Mouse (Mus musculus) ovary, postnatal 36 days (tissue): ENCODE measurements around the gene Kcnk5.

Source experiments
- DNase-seq: peaks from one replicate; pipeline ENCODE4 v3.0.0; 2022; ENCODE audit warnings: low spot score, mixed read lengths

Kcnk5 gene

GRCm38 (mm10) chr14:20165413-20165812 is 16.2 kb downstream of the Kcnk5 start:
- DNase-seq: peak; percentile 46

GRCm38 (mm10) chr14:20164438-20164837 is 17.2 kb downstream of the Kcnk5 start:
- DNase-seq: no peak

- no peak for DNase-seq
Observed at GRCm38 (mm10) chr14:20162686-20163085, 18.9 kb downstream of the Kcnk5 start.

DNA sequence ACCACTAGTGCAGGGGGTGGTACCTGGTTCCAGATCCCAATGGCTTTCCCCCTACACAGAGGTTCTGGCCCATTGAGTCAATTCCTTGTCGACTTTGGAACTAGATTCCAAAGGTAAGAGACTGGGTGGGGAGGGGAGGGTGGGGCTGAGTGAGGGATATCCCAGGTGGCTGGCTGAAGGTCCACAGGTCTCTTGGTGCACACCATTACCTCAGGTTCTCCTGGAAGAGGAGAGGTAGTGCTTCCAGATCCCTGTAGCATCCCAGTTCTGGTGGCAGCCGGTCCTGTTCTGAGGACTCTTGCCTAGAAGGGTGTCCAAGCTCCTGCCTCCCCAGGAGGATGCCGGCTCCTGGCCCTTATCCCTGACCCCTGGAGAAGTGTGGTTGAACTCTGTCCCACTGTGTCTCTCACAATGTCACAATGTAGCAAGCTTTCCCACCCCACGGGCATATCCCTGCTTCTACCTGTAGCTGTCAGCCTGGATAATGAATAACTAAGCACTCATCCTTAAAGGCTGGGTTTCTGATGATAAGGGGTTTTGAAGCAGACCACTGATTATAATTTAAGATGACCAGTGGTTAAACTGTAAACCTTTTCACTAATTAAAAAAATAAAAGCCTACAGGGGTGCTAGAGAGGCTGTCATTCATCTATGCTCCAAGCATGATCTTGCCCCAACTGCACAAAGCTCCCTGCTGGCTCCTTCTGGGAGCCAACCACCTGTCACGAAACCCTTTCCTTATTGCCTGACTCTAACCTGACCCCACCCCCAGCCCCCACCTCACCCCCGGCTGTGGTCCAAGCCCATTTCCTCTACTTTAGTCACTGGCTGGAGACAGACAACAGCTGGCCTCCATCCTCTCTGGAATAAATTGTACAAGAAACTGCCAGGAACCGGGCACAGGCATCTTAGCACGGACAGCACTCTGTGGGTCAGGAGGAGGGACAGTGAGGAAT is 22.6 kb downstream of the Kcnk5 start:
- DNase-seq: no peak

GRCm38 (mm10) chr14:20157595-20157994 is 24.0 kb downstream of the Kcnk5 start:
- no peak for DNase-seq

DNA sequence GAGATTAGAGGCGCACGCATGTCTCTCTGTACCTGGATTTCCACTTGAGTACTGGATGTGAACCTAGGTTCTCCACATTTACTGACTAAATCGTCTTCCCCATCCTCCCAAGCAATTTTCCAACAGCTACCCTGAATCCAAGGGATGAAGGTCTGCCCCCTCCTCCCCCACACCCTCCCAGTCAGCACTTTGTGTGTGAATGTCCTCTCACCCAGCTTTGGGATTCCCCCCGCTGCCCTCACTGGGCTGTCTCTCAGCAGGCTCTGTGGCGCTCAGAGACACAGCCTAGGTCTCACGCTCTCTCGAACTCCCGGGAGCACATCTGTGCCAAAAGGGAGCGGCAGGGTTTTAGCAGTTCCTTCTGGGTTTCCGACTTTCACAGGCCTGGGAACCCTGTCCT is 25.9 kb downstream of the Kcnk5 start:
- DNase-seq: no peak

- DNase-seq: no peak
Observed at GRCm38 (mm10) chr14:20154937-20155336, 26.7 kb downstream of the Kcnk5 start.

- DNase-seq: no peak
Observed at GRCm38 (mm10) chr14:20154245-20154644, 27.4 kb downstream of the Kcnk5 start.

GRCm38 (mm10) chr14:20149127-20150080 is 32.2 kb downstream of the Kcnk5 start:
- DNase-seq: no peak

DNA sequence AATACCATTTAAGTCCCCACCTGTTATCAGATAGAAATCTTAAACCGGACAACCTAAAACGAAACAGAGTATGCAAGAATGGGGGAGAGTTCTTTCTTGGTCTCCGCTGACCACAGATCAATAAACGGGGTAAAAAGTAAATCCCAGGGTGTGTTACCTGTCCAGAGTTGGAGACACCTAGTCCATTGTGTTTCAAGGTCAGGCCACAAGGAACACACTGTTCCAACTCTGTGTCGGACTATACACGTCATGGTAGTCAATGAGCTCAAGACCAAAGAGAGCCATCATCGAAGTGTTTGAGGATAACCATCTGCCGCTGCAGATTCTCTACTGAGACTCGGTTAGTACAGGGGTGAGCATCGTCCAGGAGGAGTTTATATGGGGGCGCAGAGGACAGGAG is 33.1 kb downstream of the Kcnk5 start:
- no peak for DNase-seq

- DNase-seq: no peak
Observed at GRCm38 (mm10) chr14:20147854-20148253, 33.8 kb downstream of the Kcnk5 start.

DNA sequence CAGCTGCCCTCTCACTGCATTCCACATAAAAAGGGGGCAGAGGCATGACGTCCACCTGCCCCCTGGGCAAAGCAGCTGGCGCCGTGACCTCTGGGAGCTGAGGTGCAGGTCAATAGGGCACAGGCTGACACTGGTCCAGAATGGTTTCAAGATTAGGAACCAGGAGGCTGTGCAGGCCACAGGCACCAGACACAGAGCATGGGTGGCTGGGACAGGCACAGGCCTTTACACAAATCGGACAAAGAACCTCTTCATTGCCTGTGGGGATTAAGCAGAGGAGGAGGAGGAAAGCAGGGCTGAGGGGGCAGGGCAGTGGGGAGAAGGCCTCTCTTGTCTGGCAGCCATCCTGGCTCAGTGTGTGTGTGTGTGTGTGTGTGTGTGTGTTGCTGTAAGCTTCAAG is 37.5 kb downstream of the Kcnk5 start:
- no peak for DNase-seq

DNA sequence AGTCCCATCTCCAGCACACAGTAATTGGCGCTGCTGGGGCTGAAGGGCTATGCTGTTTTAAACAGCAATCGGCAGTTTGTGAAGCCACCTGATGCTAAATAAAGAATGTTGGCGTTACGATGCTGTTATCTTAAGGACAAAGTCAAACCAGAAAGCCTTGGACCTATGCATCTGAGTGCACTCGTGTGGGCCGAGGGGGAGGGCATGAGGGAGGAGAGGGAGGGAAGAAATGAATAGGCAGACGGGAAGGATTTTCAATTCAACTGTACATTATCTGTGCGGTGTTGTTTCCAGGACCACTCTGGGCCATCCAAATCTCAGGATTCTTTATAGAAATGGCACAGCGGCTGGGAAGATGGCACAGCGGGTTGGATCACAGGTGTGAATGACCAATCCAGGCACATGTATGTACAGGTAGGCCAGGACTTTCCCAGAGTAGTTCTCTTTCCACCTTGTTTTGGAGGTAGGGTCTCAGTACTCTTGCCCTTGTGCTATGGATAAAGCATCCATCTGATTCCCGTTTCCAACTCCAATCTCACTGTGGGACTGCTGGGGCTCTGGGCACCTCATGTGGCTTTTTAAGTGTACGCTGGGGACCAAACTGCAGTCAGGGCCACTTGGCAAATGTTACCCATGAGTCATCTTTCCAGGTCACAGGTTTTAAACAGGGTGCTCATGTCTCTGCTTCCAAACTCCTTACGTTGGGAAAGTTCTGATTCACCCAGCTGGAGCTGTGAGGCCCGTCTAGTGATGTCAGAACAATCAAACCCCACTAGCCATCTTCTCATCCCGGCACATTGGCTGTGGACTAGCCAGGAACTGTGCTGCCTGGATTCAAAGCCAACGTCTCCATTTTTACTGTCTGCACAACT is 42.9 kb downstream of the Kcnk5 start, which contains the start of gene Saysd1:
Gene Saysd1, minus strand, starts transcription at position 51 of the 872 bp plus-strand sequence.
- peak; percentile 1 for DNase-seq

GRCm38 (mm10) chr14:20134965-20135671 is 46.5 kb downstream of the Kcnk5 start:
- DNase-seq: no peak

DNA sequence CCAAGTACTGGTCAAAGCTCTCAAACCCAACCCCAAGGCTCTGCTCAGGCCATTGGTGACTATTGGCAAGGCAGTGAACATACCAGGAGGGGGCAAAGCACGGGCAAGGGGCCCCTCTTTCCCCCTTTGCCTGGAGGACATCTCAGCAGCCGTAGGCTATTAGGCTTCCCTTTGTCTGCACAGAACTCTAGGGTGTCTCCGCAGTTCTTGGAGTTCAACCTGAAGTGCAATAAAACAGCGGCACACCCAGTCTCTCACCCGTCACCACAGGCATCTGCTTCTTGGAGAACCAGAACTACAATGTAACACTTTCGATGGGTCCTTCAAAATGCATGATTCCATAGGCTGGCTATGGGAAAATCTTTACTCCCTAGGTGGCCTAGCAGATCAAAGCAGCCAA is 53.4 kb downstream of the Kcnk5 start:
- DNase-seq: no peak

- no peak for DNase-seq
Observed at GRCm38 (mm10) chr14:20127406-20128087, 54.1 kb downstream of the Kcnk5 start.

DNA sequence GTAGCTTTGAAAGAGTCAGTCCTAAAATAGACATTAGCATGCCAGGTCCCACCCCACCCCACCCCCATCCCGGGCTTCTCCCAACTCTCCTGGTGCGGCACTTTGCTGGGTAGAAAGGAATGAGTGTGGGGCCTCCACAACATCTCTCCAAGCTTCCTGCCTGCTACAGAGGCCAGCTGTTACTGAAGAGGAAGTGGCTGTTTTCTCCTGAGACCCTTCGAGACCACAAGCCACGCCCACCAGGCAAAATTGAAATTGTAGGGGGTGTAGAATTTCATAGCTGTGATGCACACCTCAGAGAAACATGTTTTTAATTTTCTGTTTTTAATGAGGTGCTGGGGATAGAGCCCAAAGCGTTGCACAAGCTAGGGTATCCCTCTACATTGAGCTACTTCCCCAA is 60.7 kb downstream of the Kcnk5 start:
- no peak for DNase-seq

DNA sequence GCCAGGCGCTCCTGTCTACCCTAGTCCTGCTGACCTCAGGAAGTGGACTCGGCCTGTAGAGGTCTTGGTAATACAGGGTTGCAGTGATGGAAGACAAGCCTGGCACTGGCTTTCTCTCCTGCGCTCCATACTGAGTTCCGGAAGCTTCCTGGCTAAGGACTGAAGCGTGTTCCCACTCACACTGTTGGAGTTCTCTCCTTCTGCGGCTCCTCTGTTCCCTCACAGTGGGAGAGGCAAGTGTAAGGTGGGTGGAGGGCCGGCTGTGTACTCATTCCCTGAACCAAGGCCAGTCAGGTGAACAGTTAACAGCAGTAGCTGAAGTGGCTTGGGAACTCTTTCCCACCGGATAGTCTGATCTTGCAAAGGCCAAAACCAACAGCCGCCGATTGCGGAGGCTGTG is 61.6 kb downstream of the Kcnk5 start:
- no peak for DNase-seq

GRCm38 (mm10) chr14:20116149-20116605 is 65.4 kb downstream of the Kcnk5 start:
- DNase-seq: no peak

DNA sequence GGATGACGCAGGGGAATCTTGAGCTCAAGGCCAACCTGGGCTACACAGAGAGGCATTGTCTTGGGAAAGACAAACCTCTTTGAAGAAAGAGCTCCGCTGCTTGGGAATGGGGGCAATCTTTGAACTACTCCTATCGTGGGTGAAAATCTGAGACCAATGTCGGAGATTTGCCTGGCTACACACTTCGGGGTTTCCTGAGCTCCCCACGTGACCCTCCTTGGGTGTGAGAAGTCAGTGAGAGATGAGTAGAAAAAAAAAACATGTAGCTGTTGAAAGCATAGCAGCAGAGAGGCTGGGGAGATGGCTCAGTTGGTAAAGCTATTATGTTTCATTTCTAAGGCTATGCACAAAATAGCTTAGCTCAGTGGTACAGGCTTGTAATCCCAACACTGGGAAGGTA is 66.7 kb downstream of the Kcnk5 start:
- DNase-seq: no peak
